Mouse (Mus musculus) adrenal gland, postnatal 10 days (tissue): ENCODE results near the gene Gm45717. TPM values are rescaled to one million over a fixed set of nuclear protein-coding genes. Genes with fewer than 3 reads are reported as not detected.
"Not testable (repeated sequence)": the region's sequence is repeated elsewhere in the genome, so short reads cannot be mapped to it uniquely, and the experiment has no call there.

Experiments used
- DNase-seq: peaks from one replicate; pipeline ENCODE4 v3.0.0; 2021; ENCODE audit warnings: mixed read lengths
- total RNA-seq, 2 experiments: library from RNA; stranded (reverse); gene quantifications; 2 replicates each; pipeline ENCODE4 v1.2.3; 2021

Gm45717 gene
- total RNA-seq, 2 experiments from 2014 or later, result not detected

- not testable (repeated sequence) for DNase-seq
These were observed 13.0 kb upstream of the Gm45717 start for GRCm38 (mm10) chr7:140968710-140969109.

DNA sequence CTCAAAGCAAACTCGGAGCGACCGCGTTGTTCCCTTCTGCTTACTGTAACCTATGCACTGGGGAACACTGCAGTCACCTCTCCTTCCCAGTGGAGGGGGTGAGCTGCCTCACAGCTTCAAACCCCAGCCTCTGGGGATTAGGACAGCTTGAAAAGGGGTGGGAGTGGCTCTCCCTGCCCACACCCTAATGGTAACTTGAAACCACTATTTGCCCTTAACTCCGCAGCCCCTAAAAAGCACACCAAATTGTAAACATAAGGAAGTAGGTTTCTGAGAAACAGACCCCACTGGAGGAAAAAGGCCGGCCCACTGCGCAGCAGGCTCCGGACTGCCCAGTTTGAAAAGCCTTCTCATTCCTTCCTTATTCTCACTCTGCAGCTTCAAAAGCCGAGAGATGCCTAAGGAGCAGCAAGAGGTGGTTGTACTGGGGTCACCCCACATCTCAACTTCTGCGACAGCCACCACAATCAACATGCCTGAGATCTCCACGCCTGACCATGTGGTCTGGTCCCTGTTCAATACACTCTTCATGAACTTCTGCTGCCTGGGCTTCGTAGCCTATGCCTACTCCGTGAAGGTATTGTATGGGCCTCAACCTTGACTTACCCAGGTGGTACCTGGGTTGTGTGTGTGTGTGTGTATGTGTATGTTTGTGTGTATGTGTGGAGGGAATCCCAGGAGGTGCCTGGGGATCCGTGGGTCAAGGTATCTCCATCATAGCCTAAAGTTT is 12.3 kb upstream of the Gm45717 start:
- no peak for DNase-seq

DNA sequence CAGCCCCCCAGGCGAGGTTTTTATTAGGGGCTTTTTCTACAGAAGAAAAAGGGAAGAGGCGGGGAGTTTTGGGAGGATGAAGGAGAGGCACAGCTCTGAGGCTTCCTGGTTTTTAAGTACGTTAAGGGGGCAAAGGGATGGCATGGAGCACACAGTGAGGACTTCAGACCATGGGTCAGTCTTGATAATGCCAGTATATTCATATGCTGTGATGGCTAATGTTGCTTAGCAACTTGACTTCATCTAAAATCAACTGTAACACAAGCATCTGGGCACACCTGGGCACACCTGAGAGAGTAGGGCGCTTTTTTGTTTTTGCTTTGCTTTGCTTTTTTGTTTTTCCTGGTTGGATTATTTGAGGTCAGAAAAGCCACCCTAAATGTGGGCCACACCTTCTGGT is 11.2 kb upstream of the Gm45717 start, which contains the start of gene Ifitm1:
Gene Ifitm1 (plus strand): TSS at position 301 of the 400 bp plus-strand sequence.
- DNase-seq, result no peak

DNA sequence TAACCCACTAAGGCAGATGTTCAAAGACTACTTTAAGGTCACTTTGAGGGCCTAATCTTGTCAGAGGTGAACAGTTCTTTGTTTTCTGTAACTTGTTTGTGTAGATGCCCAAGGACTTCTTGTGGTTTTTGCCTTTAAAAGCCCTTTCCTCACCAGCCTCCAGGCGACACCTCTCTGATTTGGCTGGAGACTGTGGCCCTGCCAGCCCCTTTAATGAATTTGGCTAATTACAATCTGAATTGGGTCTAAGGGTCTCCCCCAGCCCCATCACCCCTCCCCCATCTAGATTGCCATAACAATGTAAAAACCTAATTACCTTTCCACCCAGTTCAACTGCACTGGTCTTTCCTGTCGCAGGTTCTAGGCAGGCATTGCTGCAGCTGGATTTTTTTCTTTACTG is 7.0 kb upstream of the Gm45717 start:
- DNase-seq, result no peak

DNA sequence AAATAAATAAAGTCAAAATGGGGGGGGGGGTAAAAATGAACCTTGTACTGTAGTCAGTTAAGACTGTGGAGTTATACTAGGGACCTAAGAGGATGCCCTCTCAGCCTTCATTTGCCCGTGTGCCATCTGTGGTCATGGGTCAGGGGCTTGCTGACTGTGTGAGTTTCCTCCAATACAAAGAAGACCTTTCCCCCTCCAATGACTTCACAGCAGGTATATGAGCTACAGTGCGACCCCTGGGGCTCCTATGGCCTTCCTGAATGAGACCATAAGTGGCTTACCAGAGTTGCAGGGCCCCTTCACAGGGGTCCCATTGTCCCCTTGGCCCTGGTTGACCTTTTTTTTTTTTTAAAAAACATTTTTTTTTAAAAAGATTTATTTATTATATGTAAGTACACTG is 5.7 kb upstream of the Gm45717 start:
- no peak for DNase-seq

GRCm38 (mm10) chr7:140960026-140960425 is 4.3 kb upstream of the Gm45717 start:
- DNase-seq, result no peak

- DNase-seq, result peak; percentile 72
These were observed 3.6 kb upstream of the Gm45717 start for GRCm38 (mm10) chr7:140959181-140959901.

GRCm38 (mm10) chr7:140956556-140956869 is 776 bp upstream of the Gm45717 start:
- DNase-seq, result no peak

GRCm38 (mm10) chr7:140955342-140955741 is 395 bp downstream of the Gm45717 start:
- DNase-seq, result no peak

GRCm38 (mm10) chr7:140954733-140955071 is 1.0 kb downstream of the Gm45717 start:
- peak; percentile 62 for DNase-seq

DNA sequence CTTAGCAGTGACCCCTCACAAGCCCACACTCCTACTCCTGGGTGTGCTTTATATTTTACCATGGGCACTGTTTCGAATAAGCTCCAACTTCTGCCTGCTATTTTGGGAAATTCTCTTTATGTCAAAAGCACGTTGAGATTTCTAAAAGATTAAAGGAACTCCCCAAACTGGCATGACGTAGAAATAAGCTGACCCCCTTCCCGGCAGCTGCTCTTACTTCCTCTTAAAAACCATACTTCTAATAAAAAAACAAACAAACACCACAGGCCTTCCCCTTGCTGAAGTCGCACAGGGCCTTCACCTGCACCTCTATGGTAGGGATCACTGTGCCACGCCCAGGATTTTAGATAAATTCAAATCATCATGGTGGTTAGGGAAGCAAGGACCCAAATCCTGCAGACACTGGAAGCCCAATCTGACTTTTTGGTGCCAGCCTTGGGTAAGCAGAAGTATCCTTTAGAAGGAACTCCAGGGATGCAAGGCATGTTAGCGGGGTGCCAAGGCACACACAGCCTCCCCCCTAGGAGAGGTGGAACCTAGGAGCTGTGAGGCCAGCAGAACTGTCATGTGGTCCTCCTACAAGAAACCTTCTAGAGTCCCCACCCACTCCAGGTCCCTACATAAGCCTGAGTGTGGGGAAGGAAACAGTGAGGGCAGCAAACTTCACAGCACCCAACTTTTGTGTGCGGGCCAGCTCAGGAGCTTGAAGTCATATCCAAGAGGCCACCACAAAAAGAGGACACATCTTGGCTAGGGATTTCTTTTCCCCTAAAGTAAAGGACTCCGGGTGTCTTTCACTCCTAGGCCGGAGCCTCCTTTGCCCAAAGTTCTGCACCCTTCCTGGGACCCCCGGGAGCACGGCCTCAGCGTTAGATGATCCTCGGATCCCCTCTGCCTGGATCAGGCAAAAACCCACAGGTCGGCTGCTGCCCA is 1.7 kb downstream of the Gm45717 start:
- DNase-seq, result no peak

GRCm38 (mm10) chr7:140953133-140953532 is 2.6 kb downstream of the Gm45717 start:
- no peak for DNase-seq

GRCm38 (mm10) chr7:140952441-140952840 is 3.3 kb downstream of the Gm45717 start:
- DNase-seq, result no peak

DNA sequence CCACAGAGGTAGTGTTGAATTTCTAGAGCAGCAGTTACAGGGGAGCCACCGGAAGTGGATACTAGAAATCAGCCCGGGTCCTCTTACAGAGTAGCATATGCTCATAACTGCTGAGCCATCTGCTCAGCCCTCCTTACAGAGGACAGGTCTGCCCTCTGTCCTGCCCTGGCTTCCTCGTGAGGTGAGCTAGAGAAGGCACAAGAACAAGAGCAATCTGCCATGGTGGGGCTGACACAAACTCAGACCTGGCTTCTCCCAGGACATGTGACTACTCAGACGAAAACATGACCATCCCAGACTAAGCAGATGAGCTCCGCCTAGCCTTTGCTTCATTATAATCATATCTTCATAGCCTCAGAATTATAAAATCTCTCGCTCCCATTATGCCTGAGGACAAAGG is 4.0 kb downstream of the Gm45717 start:
- DNase-seq, result no peak

DNA sequence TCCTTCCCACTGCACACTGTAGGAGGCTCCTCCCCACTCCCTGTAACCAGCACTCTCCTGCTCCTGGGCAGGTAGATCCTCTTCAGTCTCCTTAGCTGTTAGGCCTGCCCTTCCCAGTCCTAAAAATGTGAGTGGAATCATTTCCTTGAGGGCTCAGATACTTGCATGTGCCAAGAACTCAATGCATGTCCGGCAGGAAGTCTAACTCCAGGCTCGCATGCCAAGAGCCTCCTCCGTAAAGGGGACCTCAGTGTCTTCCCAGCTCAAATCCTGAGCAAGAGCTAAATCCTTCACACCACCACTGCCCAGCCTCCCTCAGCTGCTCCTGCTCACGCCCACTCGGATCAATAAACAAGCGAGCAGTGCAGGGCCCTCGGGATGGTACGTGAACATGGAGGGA is 4.7 kb downstream of the Gm45717 start:
- no peak for DNase-seq

GRCm38 (mm10) chr7:140949824-140950530 is 5.8 kb downstream of the Gm45717 start, which contains the start of gene Ifitm5:
Gene Ifitm5, minus strand, starts transcription at chr7:140950291.
- peak; percentile 68 for DNase-seq

- DNase-seq, result no peak
These were observed 6.5 kb downstream of the Gm45717 start for GRCm38 (mm10) chr7:140949255-140949654.

DNA sequence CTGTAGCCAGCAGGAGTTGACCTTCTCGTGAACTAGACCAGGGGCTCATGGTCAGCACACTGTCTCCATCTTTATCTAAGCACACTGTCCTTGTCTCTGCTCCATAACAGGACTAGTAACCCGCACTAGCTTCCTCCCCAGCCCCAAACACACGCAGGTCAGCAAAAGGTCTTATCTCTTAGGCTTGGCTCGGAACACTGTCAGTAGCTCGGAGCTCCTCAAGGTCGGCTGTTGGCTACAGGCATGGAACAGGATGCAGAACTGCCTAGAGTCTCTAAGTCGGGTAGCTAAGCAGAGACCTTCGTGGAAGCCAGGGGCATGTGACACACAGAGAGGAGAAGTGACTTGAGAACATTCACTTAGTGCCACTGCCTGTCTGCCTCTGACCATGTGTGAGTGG is 7.6 kb downstream of the Gm45717 start:
- DNase-seq, result peak; percentile 72

GRCm38 (mm10) chr7:140946980-140947379 is 8.8 kb downstream of the Gm45717 start:
- DNase-seq, result no peak

- DNase-seq, result no peak
These were observed 9.4 kb downstream of the Gm45717 start for GRCm38 (mm10) chr7:140946311-140946710.

GRCm38 (mm10) chr7:140945247-140945646 is 10.5 kb downstream of the Gm45717 start:
- DNase-seq, result no peak

- no peak for DNase-seq
These were observed 11.5 kb downstream of the Gm45717 start for GRCm38 (mm10) chr7:140944236-140944635.
